Mouse (Mus musculus) lung, postnatal 4 days (tissue): ENCODE results near the gene Rps6kb2.
"Not testable (repeated sequence)": the region's sequence is repeated elsewhere in the genome, so short reads cannot be mapped to it uniquely, and the experiment has no call there.

Experiments used
- DNase-seq, 2 experiments: peaks; one replicate each; pipeline ENCODE4 v3.0.0; 2021

Rps6kb2 gene

DNA sequence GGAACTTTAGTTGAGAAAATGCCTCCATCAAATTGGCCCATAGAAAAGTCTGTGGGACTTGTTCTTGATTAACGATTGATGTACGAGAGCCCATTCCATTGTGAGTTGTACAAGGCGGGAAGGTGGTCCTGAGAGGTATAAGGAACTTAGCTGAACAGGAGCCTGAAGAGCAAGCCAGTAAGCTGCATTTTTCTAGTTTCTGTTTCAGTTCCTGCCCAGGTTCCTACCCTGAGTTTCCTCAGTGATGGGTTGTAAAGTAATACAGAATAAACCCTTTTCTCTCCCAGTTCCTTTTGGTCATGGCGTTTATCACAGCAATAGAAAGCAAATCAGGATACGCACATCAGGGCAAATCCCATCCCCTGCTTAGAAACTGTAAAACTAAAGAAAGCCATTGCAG lies 25.2 kb downstream of the Rps6kb2 start:
- no peak for DNase-seq

DNA sequence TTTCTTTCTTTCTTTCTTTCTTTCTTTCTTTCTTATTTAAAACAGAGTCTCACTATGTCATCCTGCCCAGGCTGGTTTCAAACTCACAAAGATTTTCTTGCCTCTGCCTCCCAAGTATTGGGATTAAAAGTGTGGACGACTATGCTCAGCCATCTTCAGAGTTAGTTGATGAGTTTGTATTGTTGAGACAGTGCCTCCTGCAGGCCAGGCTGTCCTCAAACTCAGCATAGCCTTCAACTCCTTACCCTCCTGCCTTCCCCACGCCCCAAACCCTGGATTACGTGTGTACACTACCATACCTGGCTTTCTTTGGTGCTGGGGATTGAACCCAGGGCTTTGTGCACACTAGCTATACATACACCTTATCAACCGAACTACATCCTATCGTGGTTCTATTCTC lies 26.7 kb downstream of the Rps6kb2 start:
- DNase-seq, result no peak

DNA sequence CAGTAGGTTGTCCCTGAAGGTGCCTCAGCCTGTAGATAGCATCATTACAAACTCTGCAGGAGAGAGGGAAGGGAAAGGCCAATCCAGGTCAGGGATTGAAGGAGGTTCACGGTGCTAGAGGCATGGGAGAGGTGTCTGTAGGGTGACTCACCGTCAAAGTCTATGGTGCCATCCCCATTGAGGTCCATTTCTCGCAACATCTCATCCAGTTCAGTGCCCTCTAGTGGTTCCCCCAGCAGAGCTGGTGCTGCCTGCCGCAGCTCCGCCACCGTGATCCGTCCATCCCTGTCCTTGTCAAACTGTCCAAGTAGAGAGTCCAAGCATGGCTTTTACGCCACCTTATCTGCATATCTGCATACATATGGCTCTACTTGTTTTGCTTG lies 27.2 kb downstream of the Rps6kb2 start:
- not testable (repeated sequence) for DNase-seq

DNA sequence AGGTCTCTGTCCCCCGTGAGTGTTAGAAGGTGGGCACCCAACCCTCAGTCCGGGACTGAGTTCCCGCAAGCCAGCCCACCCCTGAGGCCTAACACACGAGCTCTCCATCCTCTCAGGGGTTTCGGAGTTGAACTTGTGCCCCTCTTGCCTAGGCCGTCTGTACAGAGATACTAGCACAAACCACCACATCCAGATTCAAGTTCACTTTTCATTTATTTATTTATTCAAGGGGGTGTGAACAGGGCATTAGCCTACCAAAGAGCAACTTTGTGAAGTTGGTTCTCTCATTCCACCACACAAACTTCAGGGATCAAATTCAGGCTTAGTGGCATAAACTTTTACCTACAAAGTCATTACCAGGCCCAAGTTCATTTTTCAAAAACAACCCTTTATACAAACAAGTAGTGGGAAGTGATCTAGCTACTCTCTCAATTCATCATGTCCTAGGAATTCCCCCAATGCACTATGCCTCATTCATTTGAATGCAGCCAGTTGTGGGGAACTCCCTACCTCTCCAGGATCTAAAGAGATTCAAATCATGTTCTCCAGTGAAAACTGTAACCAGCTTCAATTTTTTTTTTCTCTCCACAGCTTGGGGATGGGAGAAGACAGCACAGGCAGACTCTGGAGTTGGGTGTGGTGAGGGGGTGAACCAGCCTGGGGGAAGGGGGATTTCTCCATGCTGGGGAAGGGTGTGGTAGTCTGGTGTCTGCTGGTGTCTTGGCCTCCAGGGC lies 27.8 kb downstream of the Rps6kb2 start:
- not testable (repeated sequence) for DNase-seq

DNA sequence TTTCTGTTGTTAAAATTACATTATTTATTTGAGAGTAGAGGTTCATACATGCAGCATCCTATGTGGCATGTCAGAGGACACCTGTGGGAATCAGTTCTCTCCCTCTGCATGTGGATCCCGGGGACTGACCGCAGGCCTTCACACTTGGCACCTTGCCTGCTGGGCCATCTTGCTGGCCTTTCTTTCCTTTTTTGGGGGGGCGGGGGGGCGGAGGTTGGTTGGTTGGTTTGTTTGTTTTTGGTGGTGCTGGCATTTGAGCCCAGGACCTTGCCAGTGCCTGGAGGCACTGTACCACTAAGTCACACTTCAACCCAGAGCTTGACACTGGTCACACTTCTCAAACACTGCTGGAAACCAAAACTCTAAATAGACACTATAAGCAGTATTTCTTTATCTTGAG lies 28.8 kb downstream of the Rps6kb2 start:
- no peak for DNase-seq

DNA sequence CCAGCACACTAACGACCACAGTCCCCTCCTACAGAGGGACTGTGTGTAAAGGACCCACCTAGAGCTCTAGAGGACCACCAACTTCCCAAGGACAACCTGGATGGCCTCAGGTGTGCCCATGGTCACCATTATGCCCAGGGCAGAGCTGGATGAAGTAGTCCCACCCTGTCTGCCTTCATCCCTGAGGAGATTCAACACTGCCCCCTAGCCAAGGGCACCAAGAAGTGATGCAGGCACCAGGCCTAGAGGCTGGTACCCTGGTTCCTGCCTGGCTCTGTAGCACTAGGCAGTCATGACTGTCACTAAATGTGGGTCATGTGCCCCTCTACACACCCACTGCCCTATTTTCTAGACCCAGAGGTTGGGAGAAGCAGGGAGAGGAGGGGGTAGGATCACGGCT lies 31.4 kb downstream of the Rps6kb2 start:
- no peak for DNase-seq

DNA sequence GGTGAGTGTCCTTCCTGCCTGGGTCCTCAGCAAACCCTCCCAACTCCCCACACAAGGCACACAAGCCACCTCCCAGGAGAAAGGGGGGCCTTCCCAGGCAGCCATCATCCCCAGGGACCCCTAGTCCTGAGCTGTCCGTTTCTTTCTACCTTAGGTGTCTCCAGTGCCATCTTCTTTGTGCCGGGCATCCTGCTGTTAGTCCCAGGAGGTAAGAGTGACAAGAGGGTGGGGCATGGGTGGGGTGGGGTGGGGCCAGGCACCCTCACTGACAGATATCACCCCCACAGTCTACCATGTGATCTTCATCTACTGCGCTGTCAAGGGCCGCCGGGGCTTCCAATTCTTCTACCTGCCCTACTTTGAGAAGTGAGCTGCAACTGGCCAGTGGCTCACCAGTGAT lies 32.1 kb downstream of the Rps6kb2 start:
- no peak for DNase-seq

DNA sequence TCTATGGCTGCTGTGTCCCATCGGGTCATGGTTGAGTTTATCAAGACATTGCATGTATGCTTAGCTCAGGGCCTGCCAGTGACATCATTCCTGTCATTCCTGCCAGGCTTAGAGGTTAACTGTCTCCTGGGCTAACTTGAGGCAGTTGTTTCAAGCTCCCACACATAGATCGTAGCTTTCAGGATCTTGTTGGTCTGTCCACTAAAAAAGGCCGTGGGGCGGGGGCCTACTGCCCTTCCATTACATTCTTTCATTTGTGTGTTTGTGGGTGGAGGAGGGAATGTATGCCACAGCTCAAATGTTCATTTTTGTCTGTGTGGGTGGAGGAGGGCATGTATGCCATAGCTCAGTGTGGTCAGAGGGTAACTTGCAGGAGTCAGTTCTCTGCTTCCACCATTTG lies 33.0 kb downstream of the Rps6kb2 start:
- no peak for DNase-seq

DNA sequence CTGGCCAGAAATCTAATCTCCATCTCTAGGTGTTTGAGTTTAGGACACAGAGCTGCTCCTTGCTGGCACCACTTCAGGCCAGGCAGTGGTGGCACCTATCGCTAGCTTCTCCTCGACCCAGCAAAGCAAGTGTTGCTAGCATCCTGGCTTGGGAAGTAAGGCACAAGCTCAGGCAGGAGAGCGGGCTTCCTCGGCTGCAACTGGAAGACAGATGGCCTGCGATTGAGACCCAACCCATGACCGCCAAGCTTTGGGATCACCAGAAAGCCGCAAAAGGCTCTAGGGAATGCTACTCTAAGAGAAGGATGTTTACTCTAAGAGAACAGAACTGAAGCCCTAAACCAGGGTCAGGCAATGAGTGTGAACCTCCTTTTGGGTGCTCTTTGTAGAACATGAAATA lies 33.7 kb downstream of the Rps6kb2 start:
- DNase-seq, result no peak

DNA sequence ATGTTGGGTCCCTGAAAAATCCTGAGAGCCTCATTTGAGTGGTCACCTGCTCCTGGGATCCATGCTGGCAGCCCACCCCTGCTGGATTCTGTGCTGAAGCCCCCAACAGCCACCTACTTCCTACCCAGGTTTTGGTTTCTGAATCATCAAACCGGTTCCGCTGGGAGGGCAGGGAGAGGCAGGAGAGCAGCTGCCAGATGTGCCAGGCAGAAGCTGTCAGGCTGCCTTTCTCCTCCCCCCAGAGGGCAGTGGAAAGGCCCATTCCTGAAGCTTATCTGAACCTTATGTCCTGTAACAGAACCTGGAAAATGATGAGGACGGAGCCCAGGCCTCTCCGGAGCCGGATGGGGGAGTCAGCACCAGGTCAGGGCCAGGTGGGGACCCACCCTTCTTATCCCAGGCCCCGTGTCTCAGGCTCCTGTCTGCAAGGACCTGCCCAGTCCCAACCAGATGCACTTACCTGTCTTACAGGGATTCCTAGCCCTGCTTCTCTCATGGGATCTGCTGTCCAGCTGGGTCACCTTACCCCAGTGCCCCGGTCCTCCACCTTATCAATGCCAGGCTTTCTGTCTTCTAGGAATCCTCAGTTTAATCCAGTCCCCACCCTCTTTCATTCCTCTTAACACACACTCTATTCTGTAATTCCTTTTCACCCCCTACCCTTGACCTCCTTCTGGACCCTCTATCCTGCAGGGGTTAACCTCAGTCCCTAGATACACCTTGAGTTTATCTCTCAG lies 36.2 kb downstream of the Rps6kb2 start:
- no peak for DNase-seq

DNA sequence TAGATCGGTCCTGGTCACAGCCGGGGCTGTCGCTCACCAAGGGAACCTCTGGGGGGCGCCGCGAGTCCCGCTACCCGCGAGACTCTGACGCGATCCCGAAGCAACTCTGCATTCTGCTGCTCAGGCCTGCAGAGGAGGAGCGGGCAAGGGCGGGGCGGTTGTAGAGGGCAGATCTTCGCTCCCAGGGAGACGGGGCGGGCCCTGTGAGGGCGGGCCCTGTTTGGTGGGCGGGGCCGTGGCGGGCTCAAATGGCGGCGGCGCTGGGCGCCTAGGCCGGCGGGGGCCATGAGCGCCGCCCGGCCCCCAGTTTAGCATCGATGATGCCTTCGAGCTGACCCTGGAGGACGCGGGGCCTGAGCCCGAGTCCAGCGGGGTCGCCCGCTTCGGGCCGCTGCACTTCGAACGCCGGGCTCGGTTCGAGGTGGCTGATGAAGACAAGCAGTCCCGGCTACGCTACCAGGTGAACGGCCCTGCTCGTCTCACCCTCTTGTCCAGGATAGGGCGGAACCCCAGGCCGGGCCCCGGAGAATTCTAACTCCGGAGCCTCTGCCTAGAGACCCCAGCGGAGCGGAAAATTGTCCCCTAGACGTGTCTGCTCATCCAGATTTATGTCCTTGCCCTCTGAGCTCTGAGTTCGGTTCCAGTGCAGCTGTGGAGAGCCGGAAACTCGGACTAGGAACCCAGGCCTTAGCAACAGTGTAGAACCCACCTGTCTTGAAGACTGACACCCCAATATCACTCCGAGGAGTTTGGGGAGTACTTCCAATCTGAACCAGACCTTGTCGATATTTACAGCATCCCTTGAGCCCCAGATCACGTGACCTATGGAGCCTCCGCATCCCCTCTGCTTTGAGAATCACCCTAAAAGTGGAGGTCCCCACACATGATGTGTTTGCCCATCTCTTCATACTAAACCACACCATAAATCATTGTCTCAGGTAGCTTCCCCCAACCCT lies 37.1 kb downstream of the Rps6kb2 start, which contains the start of gene Aip:
Aip (minus strand) TSS at position 118 of the 956 bp plus-strand sequence.
- peak; percentile 99 for DNase-seq

DNA sequence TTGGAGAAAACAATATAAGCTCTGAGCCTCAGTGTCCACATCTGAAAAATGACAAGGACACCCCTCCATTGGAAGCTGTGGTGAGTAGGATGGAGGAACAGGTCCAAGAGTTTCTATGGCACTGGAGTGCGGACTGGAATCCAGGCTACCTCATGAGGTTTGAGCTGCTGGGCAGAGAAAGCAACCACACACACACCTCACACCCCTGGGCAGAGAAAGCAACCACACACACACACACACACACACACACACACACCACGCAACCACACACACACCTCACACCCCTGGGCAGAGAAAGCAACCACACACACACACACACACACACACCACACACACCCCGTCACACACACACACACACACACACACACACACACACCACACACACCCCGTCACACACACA lies 37.9 kb downstream of the Rps6kb2 start:
- peak in 1 of 2 experiments; percentile 35 for DNase-seq

DNA sequence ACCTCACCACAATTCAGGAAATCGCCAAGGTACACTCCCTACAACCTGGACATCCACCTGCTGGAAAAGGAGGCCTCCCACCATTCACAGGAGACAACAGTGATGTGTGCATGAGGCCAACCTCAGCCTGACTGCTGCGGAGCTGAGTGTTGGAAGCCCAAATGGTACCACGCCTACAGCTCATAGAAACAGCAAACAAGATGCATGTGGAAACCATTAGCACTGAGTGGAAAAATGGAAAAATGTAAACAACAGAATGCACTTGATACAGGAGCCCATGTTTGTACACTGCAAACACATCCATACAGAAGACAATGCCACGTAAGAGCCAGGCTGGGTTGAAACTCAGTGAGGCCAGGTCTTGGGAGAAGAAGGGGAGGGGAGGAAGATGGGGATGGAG lies 38.7 kb downstream of the Rps6kb2 start:
- DNase-seq, result no peak

DNA sequence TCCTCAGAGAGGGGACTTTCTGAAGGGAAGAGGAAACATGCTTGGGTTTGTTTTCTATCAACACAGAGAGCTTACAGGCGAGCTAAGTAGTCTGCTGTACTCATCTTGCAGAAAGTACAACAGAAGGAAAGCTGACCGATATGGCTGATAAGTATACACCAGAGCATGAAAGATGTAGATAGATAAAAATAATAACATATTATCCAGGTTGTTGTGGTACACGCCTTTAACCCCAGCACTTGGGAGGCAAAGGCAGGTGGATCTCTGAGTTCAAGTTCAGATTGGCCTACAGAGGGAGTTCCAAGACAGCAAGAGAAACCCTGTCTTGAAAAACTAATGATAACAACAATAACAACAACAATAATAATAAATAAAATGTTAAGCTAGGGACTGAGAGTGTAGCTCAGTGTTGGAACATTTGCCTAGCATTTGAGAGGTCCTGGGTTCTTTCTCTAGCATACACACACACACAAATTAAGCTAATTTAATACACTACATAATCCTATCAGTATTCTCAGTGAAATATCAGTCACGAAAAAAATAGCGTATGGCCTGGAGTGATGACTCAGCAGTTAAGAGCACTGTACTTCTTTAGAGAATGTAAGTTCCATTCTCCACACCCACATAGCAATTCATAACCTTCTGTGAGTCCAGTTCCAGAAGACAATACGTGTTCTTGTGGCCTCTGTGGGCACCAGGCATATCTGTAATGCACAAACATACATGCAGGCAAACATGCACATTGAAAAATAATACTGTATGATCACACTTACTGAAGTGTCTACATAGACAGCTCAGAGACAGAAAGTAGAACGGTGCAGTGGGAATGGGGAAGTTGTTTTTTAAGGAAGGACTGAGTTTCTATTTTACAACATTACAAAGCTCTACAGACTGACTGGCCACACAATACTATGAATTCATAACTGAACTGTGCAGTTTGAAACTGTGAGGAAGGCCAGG lies 40.5 kb downstream of the Rps6kb2 start:
- no peak for DNase-seq

DNA sequence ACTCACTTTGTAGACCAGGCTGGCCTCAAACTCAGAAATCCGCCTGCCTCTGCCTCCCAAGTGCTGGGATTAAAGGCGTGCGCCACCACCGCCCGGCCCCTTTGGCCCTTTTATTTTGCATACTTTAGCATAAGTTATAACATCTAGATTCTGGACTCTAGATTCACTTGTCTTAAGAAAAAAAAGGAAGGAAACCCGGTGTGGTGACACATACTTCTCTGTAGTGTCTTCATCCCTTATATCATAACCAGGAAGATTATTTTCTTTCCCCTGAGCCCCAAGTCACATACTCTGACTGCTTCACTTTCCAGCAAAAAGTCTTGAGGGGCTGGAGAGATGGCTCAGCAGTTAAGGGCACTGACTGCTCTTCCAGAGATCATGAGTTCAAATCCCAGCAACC lies 41.3 kb downstream of the Rps6kb2 start:
- DNase-seq, result not testable (repeated sequence)

DNA sequence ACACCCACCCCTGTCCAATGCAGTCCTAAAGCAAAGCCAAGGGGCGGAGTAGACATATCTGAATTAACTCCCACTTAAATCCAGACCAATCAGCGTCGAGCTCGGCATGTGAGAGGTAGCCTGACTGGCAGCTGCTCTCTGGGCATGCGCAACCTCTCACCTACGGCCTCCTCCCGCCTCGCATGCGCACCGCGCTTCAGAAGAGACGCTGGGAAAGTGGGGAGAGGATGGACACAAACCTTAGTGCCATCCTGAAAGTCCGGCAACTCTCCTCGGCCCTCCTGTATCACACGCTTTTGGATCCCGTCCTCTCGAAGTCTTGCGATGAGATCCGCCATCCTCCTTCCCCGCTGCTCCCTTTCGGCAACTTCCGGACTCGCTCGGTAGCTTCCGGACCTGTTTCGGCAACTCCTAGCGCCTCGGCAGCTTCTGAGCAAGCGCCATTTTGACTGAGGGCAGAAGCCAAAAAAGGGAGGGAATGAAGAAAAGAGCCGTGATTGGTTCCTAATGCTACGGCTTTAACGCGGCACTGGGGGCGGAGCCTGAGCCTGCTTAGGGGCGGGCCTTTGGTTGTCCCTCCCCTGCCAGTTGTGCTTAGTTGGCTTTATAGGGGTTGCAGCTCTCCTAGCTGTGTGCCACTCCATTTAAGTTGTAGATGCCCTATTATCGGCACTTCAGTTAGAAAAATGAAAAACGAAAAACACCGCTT lies 41.9 kb downstream of the Rps6kb2 start:
- DNase-seq, result peak; percentile 97 to 99

DNA sequence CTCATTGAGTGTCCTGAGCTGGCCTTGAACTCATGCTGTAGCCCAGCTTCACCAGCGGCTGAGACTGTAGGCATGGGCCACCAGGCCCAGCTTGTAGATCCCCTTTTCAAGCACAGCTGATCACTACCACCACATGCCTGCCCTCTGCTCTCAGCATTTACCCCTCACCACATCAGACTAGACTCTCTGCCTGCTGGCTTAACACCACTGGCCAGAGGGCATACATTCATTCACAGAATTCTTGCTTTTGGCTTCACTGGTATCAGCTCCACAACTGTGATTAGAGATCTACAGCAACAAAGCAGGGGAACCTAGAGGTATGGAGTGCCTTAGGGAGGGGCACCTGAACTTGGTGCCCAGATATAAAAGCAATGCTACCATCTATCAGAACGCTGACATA lies 42.7 kb downstream of the Rps6kb2 start:
- DNase-seq, result no peak

DNA sequence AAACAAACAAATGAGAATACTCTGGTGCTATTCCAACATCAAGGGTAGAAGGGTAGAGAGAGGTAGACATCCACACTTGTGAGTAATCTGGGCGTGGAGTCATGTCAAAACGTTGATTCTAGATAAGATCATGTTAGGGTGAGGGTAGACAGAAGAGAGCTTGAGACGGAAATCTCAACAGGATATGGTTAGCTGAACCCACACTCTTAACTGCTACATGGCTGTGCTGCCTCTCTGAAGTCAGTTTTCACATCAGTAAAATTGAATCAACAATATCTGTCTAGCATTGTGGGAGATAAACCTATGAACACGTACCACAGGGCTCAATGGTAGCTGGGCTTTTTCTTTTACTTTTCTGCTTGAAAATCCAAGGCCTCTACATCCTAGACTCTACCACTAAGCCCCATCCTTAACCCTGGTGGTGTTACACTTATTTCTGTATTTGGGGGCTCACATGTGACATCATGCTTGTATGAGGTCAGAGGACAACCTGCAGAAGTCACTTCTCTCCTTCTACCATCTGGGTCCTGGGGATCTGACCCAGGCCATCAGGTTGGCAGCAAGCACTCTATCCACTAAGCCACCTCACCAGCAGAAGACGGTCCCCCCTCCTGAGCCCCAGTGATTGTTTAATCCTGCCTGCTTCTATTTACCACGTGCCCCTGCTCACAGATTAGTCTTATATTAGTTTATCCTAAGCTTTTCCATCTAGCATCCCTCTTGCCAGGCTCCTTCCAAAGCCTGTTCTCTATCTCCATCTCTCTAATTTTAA lies 43.3 kb downstream of the Rps6kb2 start:
- no peak for DNase-seq

DNA sequence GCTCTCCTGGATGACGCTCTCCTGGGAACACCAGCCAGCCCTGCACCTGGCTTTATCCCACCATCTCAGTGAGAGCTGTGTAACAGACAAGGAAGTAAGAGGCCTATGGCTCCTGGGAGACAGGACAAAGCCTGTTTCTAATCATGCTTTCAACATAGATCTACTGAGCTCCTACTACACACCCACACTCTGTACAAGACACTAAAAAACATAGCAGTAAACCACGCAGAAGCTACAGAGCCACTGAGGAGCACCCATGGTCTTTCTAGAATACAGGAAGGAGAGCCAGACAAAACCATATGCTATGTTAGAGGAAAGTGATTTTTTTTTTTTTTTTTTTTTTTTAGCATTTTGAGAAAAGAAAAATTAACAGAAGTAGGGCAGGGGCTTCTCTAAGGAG lies 44.8 kb downstream of the Rps6kb2 start:
- DNase-seq, result no peak

DNA sequence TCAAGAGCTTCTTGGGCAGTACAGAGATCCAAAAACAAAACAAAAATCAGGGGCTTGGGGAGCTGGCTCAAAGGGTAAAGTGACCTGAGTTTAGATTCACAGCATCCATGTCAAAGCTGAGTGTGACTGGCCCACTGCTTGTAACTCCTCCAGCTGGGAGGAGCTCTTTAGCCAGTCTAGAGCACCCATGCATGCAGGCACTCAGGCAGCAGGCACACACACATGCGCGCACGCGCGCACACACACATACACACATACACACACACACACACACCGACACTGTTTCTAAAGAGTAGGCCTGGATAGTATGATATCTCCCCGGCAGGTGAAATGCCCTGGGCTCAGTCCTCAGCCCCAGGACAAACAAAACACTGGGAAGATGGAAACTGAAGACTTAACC lies 46.1 kb downstream of the Rps6kb2 start:
- no peak for DNase-seq

DNA sequence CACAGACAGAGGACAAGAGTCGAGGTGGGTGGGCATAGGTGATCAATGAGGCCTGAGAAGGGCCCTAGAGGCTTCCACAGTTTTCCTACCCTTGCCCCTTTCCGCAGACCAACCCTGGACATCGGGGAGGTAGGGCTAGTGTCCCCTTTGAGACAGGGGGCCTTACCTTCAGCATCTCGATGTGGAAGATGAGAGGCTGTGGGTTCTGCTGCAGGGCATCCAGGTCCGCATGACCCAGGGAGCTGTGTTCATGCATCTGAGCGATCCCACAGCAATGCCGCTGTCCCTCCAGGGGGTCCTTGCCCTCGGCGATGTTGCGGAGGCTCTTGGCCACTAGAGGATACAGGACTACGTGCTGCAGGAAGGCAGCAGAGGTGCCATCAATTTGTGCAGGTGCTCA lies 47.3 kb downstream of the Rps6kb2 start:
- no peak for DNase-seq
